Mouse (Mus musculus) gastrocnemius, postnatal 36 days (tissue): Measurements from ENCODE around the gene Uso1. TPM values are rescaled to one million over a fixed set of nuclear protein-coding genes. Genes with fewer than 3 reads are reported as not detected.

Experiments
- DNase-seq, 2 experiments: peaks; one replicate each; pipeline ENCODE4 v3.0.0; 2022
- intact Hi-C: fragments of 180-260 bp; cut with DNase I; formaldehyde crosslinking; loops from one replicate; pipeline ENCODE4 v1.15.1; 2025
- total RNA-seq, 2 experiments: library from RNA; stranded (reverse); gene quantifications; 2 replicates each; pipeline ENCODE4 v1.2.3; 2021

The Uso1 gene
- total RNA-seq, 2 experiments from 2014 or later, result 56.2 to 60.0 TPM

DNA sequence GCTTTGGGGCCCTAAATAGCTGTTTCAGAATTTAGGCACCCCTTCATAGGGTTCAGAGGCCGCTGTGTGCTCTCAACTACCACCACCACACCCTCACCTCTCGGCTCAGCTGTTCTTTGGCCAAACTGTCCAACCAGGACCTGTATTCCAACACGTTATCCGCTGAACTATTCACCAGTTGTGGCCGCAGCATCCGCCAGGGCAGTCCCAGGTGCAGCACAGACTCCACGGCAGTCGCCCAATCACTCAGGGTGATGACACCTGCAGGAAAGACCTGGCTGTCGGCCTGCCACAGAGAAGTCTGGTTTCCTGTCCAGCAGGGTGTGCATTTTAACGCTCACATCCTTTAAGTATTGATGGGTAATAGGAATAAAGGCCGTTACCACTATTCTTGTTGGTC, 92.6 kb downstream of the Uso1 start:
- no peak for DNase-seq
- intact Hi-C loops, result no loop called here

- DNase-seq, result no peak
- intact Hi-C loops, result no loop called here
These were observed 94.1 kb downstream of the Uso1 start for GRCm38 (mm10) chr5:92231836-92232235.

DNA sequence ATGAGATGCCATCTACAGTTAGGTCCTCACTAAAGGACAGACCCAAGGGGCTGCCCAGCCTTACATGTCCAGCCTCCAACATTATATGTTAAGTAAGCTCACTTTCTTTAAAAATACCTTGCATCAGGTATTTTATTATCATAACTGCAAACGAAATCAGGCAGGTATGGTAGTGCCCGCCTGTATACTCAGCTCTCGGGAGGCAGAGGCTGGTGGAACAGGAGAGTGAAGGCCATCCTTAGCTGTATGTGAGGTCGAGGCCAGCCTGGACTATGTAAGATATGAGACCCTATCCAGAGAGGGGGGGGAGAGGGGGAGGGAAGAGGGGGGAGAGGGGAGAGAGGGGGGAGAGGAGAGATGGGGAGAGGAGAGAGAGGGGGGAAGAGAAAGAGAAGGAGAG, 95.6 kb downstream of the Uso1 start:
- intact Hi-C loops, result no loop called here

GRCm38 (mm10) chr5:92234939-92235557, 97.3 kb downstream of the Uso1 start:
- DNase-seq, result no peak
- intact Hi-C loops, result loop anchor here (5.0 kb wide), 1 partner anchor 38 kb away; no protein-coding TSS in a partner anchor

More for the DNA sequence above, 95.6 kb downstream of the Uso1 start:
- no peak for DNase-seq

DNA sequence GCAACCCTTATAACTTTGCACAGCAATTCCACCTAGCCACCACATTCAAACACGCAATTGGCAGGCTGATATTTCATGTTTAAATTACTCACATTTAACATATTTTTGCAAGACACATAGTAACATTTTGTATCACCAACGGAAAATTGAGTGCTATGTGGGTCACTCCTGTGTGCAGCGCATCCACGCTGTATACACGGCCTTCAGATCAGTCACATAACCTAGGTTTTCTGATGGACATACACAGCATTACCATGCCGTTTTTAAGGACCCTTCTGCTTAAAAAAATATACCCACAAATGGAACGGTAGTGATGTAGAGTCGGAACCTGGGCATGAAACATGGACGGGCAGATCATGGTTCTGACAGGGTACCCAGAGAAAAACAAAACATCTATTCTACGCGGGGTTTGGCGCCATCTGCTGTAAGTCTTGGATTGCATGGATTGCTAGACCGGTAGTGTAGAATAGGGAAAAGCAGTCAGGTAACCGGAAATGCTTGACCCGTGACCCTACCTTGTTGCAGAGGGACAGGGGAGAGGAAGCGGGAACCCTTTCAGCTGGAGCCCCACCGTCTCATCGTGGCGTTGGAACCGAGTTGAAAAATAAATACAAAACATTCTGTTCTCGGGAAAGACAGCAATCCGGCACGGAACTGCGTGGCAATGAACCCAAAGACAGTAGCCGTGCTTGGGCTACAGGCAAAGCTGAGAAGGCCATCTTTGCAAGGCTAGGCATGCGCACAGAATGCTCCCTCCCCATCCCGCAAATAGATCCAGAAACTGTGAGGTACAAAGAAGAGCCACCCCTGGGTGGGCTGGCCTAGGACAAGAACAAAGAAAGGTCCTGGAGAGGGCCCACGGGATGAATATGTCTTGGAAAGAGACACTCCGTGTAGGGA, 101.8 kb downstream of the Uso1 start:
- intact Hi-C loops, result loop anchor here (5.0 kb wide), 1 partner anchor 42 kb away; no protein-coding TSS in a partner anchor
- DNase-seq, result peak; percentile 44 to 53

GRCm38 (mm10) chr5:92240769-92241168, 103.0 kb downstream of the Uso1 start:
- intact Hi-C loops, result no loop called here
- DNase-seq, result no peak

- intact Hi-C loops, result no loop called here
- no peak for DNase-seq
These were observed 107.2 kb downstream of the Uso1 start for GRCm38 (mm10) chr5:92244900-92245299.

- DNase-seq, result no peak
- intact Hi-C loops, result no loop called here
These were observed 107.7 kb downstream of the Uso1 start for GRCm38 (mm10) chr5:92245483-92245882.

GRCm38 (mm10) chr5:92248614-92249013, 110.9 kb downstream of the Uso1 start:
- no peak for DNase-seq
- intact Hi-C loops, result no loop called here

- no peak for DNase-seq
- intact Hi-C loops, result no loop called here
These were observed 114.3 kb downstream of the Uso1 start for GRCm38 (mm10) chr5:92252031-92252430.

Other genes starting within 250 kb of the Uso1 start
- 10 to 100 TPM; 21.7 to 26.0 TPM for gene Rchy1, start 174.9 kb upstream of the Uso1 start, total RNA-seq
- gene Odaph, start 150.5 kb upstream of the Uso1 start, total RNA-seq, result not detected
- gene Cdkl2, start 94.1 kb upstream of the Uso1 start, total RNA-seq, result 1 to 10 TPM; 3.2 to 3.4 TPM
- 10 to 100 TPM; 51.1 to 52.6 TPM for gene G3bp2, start 54.2 kb upstream of the Uso1 start, total RNA-seq
- gene U90926, start 77.5 kb downstream of the Uso1 start, total RNA-seq, result not detected
- gene Ppef2, start 118.3 kb downstream of the Uso1 start, total RNA-seq, result not detected
- 1 to 10 TPM; 4.4 to 5.3 TPM for gene Naaa, start 140.2 kb downstream of the Uso1 start, total RNA-seq
- gene Sdad1, start 172.5 kb downstream of the Uso1 start, total RNA-seq, result 10 to 100 TPM; 13.4 to 18.1 TPM
- under 1 TPM; 0.41 to 0.47 TPM for gene Cxcl9, start 190.1 kb downstream of the Uso1 start, total RNA-seq
- 100 to 1,000 TPM; 384 to 415 TPM for gene Art3, start 193.9 kb downstream of the Uso1 start, total RNA-seq
- gene Cxcl10, start 211.0 kb downstream of the Uso1 start, total RNA-seq, result under 1 TPM in 1 of 2 experiments, not detected in 1; 0.23 TPM